Mouse (Mus musculus): Measurements from ENCODE around the gene Iqgap2. TPM values are rescaled to one million over a fixed set of nuclear protein-coding genes. Genes with fewer than 3 reads are reported as not detected.

Gene Iqgap2
- total RNA-seq, 2 experiments from 2014 or later: 149 to 229 TPM

DNA sequence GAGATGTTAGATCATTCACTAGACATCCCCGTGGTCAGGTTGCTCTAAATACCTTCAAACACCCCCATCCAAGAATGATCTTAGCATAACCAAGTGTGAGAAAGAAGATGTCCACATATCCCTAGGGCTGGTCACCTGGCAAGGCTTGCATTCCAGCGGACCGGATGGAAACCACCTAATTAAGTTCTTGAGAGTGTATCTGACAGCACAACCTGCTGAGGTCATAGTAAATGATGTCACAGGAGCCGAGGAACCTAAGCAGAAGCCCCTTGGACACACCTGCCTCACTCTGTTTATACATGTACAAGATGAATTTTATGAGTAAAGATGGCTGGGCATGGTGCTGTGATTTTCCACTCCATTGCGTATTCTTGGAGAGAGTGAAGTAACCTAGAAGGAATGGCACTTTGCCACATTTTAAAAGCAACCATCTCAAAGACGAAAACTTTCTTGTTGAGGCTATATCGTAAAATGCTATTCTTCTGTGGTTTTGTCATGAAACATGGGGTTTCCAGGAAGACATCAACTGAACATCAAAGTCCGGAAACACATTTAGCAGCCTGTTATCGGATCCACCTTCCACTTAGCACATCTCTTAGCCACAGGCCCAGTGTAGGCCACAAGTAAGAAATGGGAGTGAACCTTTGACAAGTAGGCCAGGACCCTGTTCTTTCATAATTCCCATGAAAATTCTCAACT, 179.0 kb downstream of the Iqgap2 start:
- no peak for DNase-seq

DNA sequence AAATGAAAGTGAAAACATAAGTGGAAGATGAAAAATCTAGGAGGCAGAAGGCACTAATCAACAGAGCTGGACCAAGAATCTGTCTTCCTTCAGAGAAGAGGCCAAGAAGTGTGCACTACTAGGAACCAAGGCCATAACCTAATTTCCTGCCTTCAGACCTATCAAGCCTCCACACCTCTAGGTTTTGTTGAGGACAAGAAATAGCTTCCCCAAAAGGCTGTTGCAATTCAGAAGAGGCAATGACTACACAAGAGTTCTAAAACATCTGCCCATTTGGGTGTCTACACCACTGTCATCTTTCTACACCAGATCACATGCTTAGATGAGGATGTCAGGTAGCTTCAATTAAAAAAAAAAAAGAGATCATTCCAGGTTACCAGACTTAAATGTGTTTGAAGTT, 179.7 kb downstream of the Iqgap2 start:
- DNase-seq: no peak

DNA sequence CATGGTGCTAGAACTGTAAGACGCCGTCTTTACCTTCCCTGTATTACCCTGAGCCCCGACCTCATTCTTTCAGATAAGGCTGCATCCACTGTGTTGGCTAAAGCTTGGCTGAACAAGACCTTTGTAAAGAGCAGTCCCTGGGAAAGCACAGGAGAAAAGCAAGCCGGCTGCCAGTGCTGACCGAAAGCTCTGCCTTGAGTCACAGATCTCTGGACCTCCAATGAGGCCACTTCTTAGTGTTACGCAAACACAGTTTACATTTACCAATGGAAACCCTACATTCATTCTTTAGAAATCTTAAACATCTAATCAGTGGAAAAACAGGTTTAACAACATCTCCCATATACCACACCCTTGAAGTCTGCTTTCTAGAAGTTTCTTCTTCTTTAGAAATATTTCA, 186.1 kb downstream of the Iqgap2 start:
- no peak for DNase-seq

DNA sequence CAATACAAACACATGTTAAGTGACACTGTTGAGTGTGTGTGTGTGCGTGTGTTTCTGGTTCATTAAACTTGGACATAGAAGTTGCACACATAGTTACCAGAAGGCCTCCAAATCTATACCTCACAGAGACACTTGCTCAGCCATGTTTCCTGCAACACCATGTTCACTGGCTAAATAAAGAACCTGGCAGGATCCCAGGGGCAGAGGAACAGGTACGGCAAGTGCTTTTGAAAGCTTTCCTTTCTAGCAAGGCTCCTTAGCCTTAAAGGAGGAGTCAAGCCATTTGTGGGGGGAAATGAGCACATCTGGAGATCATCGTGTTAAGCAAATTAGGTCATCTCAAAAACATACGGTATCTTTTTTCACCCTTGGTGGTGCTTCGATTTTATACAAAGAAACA, 188.3 kb downstream of the Iqgap2 start:
- DNase-seq: no peak

DNA sequence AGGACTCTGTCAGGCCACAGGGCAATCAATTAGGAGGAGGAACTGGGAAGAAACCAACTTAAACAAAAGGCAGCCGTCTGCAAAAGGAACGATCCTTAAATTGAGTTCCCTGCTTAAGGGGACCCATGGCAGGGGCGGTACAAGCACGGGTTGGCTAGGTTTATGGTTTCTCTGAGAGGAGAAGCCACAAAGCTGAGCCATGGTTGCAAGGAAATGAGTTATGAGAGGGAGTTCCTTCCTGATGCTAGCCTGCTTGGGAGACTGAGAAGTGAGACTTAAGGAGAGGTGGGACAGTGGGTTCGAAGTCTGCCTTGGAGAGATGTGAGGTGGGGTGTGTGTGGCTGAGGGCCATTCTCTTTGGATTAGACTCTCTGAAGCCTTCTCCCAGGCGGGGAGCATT, 193.8 kb downstream of the Iqgap2 start:
- no peak for DNase-seq

DNA sequence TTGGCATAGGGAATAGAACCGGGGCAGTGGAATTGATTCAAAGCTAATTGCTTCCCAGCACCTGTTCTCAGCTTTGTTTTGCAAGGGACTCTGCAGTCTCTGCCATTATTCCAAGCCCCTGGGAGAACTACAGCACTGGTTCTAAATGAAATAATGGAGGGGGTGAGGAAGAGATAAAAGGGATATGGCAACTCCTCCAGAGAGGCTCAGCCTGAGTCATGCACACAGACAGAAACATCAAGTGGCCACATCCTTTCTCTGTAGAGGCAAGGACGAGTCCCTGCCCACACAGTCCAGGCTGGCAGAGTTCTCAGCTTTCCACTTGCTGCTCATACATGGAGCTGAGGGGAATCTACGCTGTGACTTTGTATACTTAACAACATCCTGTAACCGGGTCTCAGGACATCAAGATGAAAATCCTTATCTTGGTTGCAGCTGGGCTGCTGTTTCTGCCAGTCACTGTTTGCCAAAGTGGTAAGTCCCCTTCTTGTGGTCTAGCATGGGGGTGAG, 195.0 kb downstream of the Iqgap2 start, which contains the start of gene F2rl2:
F2rl2 (plus strand) TSS at position 200 of the 510 bp plus-strand sequence.
- no peak for DNase-seq

DNA sequence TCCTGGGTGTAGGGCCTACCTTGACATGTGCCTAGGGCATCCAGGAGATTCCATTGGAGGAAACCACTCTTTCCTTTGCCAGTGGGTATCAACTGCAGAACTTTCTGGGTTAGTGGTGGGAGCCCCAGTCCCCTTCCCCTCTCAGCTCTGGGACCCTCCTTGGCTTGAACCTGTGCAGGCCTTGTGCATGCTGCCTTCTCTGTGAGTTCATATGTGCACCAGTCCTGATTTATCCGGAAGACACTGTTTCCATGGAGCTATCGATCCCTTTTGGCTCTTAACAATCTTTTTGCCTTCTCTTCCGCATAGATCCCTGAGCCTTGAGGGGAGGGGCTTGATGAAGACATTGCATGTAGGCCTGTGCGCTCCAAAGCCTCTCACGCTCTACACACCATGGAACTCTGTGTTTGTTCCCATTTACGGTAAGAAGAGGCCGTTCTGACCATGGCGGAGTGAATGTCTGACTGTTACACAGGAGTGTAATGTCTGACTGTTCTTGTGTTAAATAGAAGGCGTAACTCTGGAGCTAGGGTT, 195.5 kb downstream of the Iqgap2 start:
- no peak for DNase-seq

DNA sequence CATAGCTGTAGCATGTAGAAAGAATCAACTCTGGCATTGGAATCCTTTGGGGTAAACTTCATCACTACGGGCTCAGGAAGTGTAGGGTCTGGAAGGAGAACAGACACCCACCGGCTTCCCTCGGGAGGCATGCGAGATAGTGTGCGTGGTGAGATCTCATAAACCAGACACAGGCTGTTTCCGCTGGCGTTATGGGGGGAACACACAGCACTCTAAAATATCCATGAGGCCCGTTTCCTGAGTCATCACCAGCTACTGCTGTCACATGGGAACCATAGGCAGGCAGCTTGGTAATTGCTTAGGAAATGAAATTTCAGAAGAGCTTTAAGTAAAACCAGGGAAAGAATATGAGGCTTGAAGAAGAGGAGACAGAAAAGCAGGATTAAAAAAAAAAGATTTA, 199.5 kb downstream of the Iqgap2 start:
- no peak for DNase-seq

DNA sequence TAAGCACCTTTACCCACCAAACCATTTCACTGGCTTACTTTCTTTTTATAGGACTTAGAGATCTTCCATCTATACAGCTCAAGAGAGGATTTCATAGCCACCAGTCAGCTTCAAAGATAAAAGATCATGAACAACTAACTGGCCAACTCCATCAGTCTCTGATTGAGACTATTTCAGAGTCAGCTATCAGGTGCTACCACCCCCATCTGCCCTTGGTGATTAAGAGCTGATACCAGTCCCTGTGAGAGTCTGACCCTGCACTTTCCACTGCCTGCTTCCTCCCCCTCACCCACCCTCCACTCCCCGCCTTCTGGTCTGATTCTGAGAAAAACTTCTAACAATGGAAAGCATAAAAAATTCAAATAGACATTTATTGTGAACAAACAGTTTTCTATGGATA, 203.1 kb downstream of the Iqgap2 start:
- DNase-seq: no peak

DNA sequence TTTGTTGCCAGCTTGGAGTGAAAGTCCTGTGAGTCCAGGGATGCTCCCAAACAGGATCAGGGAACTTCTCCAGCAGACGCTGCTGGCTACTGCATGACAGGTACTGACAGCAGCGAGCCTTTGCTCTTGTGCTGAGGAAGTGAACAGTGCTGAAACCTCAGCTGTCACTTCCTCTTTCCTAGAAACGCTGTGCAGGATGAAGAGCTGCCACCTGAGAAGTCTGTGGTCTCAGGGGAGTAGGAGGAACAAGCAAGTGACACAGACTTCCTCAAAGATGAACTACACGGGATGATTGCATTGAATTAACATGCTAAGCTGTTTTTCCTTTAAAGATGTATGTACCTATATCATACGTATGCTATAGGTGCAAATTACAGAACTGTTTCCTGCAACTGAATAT, 206.0 kb downstream of the Iqgap2 start:
- no peak for DNase-seq

DNA sequence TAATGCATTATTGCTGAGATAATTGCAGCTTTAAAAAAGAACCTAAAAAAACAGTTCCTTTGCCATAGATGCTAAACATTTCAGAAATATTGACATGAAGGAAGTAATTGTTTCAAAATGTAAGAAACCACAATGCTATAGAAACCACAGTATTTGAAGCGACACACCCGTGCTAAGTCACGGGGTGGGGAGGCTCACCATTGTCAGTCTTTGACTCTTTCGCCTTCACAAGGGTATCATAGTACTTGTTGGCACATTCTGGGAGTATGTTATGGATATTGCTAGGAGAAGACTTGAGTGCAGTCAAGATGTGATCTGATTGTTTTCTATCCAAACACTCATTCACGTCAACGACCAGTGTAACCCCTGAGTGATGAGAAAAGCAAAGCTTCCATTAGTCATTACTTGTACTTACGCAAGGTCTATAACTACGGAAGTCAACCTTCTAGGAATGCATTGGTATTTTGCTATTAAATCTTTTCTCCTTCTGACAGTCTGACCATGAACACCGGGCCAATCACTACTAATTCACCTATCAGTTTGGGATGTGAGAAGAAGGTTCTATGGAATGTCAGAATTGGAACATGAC, 207.0 kb downstream of the Iqgap2 start:
- no peak for DNase-seq

DNA sequence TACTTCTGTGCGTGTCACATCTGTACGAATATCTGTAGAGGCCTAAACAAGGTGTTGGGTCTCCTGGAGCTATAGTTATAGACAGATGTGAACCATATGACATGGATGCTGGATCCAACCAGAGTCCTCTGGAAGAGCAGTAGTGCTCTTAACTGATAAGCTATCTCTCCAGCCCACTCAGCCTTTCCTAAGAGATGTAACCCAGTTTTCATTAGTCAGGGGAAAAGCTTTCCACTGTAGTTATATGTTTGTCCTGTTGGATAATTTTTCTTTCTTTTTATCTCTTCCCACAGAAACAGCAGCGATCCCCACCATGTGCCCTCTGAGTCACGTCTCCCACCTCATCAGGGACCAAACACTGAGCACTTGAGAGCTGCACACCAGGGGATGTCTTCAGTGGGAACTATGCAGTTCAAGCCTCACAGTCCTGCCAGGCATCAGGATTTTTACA, 212.2 kb downstream of the Iqgap2 start:
- DNase-seq: no peak

DNA sequence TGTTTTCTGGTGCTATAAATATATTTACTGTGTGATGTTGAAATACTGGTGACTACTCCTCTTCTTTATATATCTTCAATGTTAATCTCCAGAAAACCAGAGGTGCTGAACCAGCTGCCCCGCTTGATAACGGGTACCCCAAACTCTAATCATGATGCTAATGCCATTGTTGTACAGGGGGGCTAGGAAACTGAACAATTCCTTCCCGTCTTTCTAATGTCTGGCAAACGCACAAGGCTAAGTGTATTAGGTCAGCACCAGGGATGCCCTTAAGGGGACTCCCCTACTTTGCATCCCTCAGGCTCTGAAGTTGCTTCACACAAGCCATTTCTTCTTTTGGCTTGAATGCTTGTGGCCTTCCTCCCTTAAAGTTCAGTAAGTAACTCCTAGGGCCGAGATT, 212.6 kb downstream of the Iqgap2 start:
- DNase-seq: no peak

DNA sequence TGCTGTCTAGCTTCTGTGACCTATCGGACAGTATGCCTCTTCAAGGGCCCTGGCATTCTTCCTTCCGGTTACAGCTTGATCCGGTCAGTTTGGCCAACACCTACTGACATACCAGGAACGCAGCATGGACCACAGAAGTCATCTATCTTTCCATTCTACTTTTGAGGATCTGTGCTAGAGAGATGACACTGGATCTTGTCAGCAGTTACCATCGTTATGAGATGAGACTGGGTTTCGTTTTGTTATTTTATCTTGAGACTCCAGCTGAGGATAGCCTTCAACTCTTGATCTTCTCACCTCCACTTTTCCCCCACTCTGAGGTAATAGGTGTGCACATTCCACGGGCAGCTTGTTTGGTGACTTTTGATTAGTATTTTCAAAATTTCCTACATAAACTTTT, 219.3 kb downstream of the Iqgap2 start:
- DNase-seq: no peak

DNA sequence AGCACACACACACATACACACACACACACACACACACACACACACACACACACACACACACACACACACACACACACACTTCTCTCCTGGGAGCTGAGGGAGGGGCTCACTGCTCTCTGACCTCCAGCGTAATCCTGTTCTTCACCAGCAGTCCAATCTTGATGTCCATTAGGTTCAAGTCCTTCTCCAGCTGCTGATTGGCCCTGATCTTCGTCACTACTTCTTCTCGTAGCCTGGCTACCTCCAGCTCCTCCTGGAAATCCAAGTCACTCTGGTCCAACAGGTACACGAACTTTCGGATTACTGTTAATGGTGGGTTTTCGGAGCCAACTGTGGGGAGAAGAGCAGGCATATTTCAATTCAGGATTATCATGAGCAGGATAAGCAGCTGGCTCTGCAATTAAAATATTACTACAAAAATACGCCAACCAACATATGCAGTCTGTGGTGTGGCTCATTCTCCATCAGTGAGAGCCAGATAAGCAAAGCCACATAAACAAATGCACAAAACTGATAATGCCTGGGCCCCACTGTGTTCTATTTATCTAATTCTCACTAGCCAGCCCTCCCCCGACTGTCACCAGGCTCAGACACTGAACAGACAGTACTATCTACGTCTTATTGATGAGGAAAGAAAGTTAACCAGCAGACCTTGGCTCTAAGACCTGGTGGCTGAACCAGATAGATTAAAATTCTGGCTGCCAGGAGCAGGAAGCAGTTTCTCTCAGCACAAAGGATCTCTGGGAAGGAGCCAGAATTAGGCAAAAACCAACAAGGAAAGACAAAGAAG, 220.4 kb downstream of the Iqgap2 start:
- DNase-seq: no peak

DNA sequence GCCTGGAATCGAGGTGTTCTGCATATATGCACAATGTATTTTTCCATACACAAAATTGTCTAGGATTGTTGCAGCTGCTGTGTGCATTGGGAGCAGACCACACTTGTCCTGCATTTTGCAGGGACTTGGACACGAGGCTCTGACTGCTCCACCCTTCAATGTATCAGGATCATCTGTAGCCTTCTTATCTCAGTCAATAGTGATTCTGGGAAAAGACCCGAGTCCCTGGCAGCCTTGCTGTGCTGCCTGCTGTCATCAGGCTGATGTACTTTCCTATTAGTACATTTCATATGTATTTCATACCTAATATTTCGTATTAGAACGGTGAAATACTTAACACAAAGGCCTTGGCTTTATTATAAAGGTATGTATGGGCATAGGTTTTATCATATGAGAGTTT, 221.2 kb downstream of the Iqgap2 start:
- DNase-seq: no peak

DNA sequence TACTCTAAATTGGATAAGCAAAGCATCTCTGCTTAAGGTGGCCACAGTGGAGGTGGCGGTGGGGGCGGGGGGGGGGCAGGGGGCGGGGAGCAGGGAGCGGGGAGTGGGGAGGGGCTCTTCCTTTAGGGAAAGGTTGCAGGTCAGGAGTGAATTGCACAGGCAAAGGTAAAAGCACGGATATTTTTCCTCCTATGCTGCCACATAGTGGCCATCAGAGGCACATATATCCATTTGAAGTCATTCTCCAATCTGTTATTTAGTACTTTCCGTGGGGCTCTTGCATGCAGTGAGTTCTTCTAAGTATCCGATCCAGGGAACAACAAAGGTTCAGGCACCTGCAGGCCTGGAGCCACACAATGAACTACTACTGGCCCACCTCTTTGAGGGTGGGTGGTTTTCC, 224.5 kb downstream of the Iqgap2 start:
- DNase-seq: no peak

DNA sequence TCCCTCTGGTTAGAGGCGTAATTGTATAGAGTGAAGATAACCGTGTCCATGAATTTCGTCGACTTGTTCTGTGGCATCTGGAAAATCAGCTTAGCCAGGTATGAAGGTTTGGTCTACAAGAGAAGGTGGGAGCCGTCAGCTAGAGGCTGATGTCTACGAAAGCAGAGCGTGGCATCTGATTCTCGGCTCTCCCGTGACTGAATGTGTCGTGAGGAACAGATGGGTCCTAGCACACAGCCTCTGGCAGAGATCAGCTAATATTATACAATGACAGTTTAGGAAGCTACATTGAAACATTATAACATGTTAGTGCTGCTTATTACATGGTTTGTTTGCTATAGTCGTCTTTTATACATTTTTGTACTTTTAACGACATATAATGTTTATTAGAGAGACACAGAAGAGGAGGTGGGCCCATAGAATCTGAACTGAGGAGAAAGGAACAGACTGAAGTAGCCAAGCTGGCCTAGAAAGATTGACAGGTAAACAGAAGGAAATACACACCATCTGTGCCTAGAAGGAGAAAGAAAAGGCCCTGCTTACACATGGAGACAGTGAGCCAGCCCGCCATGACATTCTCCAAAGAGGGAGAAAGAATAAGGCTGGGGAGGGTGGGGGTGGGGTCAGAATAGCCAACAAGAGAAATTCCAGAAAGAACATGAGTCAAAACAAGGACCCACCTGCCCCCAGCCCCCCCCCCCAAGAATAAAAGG, 225.9 kb downstream of the Iqgap2 start:
- DNase-seq: no peak

DNA sequence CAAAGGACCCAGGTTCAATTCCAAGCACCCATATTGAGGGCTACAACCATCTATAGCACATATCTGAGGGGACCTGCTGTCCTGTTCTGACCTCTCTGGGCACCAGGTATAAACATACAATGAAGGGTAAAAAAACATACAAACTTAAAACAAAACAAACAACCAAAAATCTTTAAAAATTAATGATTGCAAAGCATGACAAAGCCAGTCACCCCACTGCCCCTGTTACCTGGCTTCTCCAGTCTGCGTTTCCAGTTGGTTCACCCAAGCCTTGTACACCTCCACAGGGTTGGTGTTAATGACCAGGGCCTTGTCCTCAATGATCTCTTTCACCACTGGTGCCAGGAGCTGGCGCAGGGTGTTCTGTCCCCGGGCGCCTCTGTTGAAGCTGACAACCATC, 227.9 kb downstream of the Iqgap2 start:
- DNase-seq: no peak

DNA sequence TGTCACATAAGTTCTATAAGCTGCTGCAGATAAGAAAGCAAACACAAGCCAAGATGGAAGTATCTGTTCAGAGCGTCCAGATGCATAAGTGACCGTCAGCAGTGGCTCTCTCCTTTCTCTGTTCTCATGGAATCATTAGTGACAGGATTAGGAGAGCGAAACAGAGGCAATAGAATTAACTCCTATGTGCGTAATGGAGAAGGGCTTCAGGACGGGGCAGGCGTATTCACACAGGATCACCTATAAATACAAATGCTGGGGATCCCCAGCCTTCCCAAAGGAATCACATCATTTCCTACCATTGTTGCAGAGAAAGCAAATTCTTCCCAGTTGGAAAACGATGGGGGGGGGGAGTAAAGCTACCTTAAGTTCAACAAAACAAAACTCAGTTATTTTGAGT, 232.3 kb downstream of the Iqgap2 start:
- DNase-seq: no peak

DNA sequence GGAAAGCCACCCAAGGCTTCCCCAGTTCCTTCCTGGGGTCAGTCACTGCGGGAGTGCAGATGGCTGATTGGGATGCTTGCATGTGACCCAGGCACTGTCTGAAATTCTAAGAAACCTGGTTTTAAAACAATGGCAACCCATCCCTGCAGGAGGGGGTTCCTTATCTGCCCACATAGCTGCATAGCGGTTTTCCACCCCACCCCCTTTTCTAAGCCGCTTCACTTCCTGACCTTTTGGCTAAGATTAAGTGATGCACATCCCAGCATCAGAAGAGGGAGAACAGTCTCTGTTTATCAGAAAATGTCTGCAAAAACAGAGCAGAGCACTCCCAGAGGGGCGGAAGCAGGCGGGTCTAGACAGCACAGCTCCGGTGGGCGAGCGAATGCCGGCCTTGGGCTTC, 234.6 kb downstream of the Iqgap2 start:
- DNase-seq: no peak

DNA sequence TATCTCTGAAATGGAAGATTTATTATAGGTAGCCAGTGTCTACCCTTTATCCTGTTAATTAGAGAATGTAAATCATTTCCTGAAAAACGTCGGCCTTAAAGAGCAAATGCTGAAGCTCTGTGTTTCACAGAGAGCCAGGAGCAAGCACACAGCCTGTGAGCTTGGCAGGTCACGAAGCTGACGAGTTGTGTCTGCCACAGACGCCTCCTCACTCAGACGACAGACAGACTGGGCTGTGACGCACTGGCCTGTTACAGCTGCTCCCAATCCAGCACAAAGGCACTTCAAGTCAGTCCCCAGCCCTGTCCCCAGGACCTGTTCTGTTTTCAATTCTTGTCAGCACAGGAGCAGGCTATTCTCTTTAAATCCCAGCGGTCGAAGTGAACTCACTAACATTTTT, 236.4 kb downstream of the Iqgap2 start:
- DNase-seq: no peak
